Mouse (Mus musculus): Measurements from ENCODE around the gene Morc1. TPM values are rescaled to one million over a fixed set of nuclear protein-coding genes. Genes with fewer than 3 reads are reported as not detected.

Gene Morc1
- polyA plus RNA-seq, 1 experiment from 2014 or later, result not detected

DNA sequence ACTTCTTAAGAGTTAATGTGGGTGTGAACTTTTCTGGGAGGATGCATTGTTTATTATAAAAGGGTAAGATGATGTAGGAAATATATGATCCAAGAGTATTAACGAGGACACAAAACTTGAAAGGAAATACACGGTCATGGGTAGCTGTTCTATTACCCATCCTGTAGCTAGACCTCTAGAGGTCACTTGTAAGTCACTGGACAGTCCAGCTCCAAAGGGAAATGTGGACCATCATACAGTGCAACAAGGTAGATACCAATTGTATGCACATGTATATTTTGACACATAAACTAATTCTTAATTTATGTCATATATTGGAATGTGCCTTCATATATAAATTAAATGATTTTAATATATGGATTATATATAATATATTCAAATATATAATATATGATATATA lies 245.2 kb downstream of the Morc1 start:
- Histone ChIP-seq H3K9me3 (no peaks in the 10 kb centered on the region), H3K27me3 (replicated peaks; ENCODE audit: low read depth, poor library complexity, severe bottlenecking) (no peaks in the 10 kb centered on the region), H3K27ac (replicated peaks) (no peak overlapping the region), H3K4me3 (no peak overlapping the region), H3K36me3 (replicated peaks) (no peaks in the 10 kb centered on the region), H3K4me1 (no peaks in the 10 kb centered on the region)
- no peak for DNase-seq (ENCODE audit: low spot score)
- 87% methylated on average over 2 of the region's 2 CpGs for WGBS

DNA sequence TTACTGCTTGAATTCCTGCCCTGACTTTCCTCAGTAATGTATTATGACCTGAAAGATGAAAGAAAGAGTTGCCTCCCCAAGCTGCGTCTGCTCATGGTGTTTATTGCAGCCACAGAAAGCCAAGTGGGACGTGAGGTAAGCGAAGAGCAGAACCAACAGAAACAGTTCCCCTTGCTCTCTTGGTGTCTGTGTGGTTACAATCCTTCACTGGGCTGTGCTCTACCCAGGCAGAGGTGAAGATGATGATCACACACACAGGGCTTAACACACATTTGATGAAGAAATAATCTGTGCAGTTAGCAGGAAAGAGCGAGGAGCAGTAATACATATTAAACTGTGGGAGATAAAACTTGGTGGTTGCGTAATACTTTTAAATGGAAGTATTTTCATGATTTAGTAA lies 246.3 kb downstream of the Morc1 start:
- Histone ChIP-seq H3K9me3 (no peaks in the 10 kb centered on the region), H3K4me3 (no peak overlapping the region), H3K27me3 (replicated peaks; ENCODE audit: low read depth, poor library complexity, severe bottlenecking) (no peaks in the 10 kb centered on the region), H3K36me3 (replicated peaks) (no peaks in the 10 kb centered on the region), H3K27ac (replicated peaks) (no peak overlapping the region), H3K4me1 (no peaks in the 10 kb centered on the region)
- 88% methylated on average over 5 of the region's 5 CpGs for WGBS
- no peak for DNase-seq (ENCODE audit: low spot score)

DNA sequence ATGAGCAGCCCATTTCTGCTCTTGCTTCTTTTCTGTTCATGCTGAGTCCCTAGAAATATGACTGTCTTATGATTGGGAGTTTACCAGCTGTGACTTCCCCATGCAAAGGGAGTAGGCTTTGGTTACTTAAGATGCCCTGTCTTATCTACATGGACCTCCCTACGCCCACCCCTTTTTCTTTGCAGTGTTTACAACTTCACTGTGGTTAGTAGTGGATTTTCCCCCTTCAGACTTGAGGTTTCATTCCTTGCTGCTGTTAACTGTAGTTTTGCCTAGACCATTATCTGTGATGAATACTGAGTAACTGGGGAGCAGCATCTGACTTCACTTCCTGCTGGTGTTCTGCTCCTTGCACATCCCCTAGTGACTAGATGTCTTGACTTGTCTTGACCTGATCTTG lies 247.0 kb downstream of the Morc1 start:
- Histone ChIP-seq H3K27me3 (replicated peaks; ENCODE audit: low read depth, poor library complexity, severe bottlenecking) (no peaks in the 10 kb centered on the region), H3K4me1 (no peaks in the 10 kb centered on the region), H3K9me3 (no peaks in the 10 kb centered on the region), H3K27ac (replicated peaks) (no peak overlapping the region), H3K4me3 (no peak overlapping the region), H3K36me3 (replicated peaks) (no peaks in the 10 kb centered on the region)
- WGBS, result 87% methylated on average over 1 of the region's 1 CpGs
- no peak for DNase-seq (ENCODE audit: low spot score)

Other genes with a start within 250 kb of the Morc1 start
- gene Dppa4, start 147.5 kb upstream of the Morc1 start, polyA plus RNA-seq (2016; fragmentation: Nextera tagmentation; extraction: Ambion mirVana), result not detected in 2 replicates
- gene Dppa2, start 127.3 kb upstream of the Morc1 start, polyA plus RNA-seq (2016; fragmentation: Nextera tagmentation; extraction: Ambion mirVana), result not detected in 2 replicates
- not detected in 2 replicates for gene Gm5485, start 18.8 kb upstream of the Morc1 start, polyA plus RNA-seq (2016; fragmentation: Nextera tagmentation; extraction: Ambion mirVana)

Data from embryonic facial prominence, embryonic 10.5 days (tissue).